Mouse (Mus musculus) forebrain, postnatal 0 days (tissue): ENCODE results near the gene Gtf2a2. TPM values are rescaled to one million over a fixed set of nuclear protein-coding genes. Genes with fewer than 3 reads are reported as not detected.

Experiments used
- ATAC-seq: fragments of 200-750 bp; cut with Nextera tagmentation; 2 replicates; pipeline ENCODE4 v1.8.0; 2017; ENCODE audit warnings: mild to moderate bottlenecking, moderate library complexity
- DNase-seq: peaks from one replicate; pipeline ENCODE4 v3.0.0-alpha.2; 2015
- H3K27ac ChIP-seq: fragments of 300-500 bp; sonication (generic); 2 replicates; pipeline ENCODE4 v1.5.1; 2014; ENCODE audit warnings: low read depth, mild to moderate bottlenecking, antibody characterized with exemption, low read length, moderate library complexity, mixed read lengths
- H3K27me3 ChIP-seq: fragments of 300-500 bp; sonication (generic); 2 replicates; pipeline ENCODE4 v1.6.1; 2014; ENCODE audit warnings: mild to moderate bottlenecking, low read length, mixed read lengths; ENCODE audit not compliant: insufficient read depth
- H3K36me3 ChIP-seq: fragments of 300-500 bp; sonication (generic); 2 replicates; pipeline ENCODE4 v1.6.1; 2014; ENCODE audit warnings: mild to moderate bottlenecking, moderate library complexity; ENCODE audit not compliant: insufficient read depth
- H3K4me1 ChIP-seq: fragments of 300-500 bp; sonication (generic); 2 replicates; pipeline ENCODE4 v1.6.1; 2014; ENCODE audit warnings: antibody characterized with exemption; ENCODE audit not compliant: insufficient read depth
- H3K4me2 ChIP-seq: fragments of 300-500 bp; sonication (generic); 2 replicates; pipeline ENCODE4 v1.6.1; 2014; ENCODE audit warnings: low read depth, mild to moderate bottlenecking, moderate library complexity
- H3K4me3 ChIP-seq: fragments of 300-500 bp; sonication (generic); 2 replicates; pipeline ENCODE4 v1.5.1; 2014; ENCODE audit warnings: low read depth, low read length, mixed read lengths
- H3K9ac ChIP-seq: fragments of 300-500 bp; sonication (generic); 2 replicates; pipeline ENCODE4 v1.6.1; 2014; ENCODE audit warnings: mild to moderate bottlenecking
- H3K9me3 ChIP-seq: fragments of 300-500 bp; sonication (generic); 2 replicates; pipeline ENCODE4 v1.6.1; 2016; ENCODE audit warnings: low read length
- CTCF ChIP-seq: sonication (generic); IDR thresholded peaks from 2 replicates; pipeline ENCODE4 v1.5.1; 2016; ENCODE audit warnings: antibody characterized with exemption, control low read depth, low read depth
- WGBS: fragments of 180-500 bp; shearing (Covaris S2); extraction: QIAGEN DNeasy Blood & Tissue Kit; methylation state at CpG from one replicate; pipeline ENCODE4 v1.1.7; 2014; 5-methylcytosine and 5-hydroxymethylcytosine counted together
- polyA plus RNA-seq: library from polyadenylated mRNA; unstranded; fragments of >200 nt; fragmentation: Nextera tagmentation; extraction: Ambion mirVana; gene quantifications from 2 replicates; pipeline ENCODE4 v1.2.1, GENCODE M21; 2015
- total RNA-seq: library from RNA; depleted of rRNA; stranded (reverse); fragments of >200 nt; gene quantifications from 2 replicates; pipeline ENCODE4 v1.2.3, GENCODE M21; 2014

Gene Gtf2a2
- total and polyA plus RNA-seq, 2 experiments from 2014 or later: 139 to 257 TPM

DNA sequence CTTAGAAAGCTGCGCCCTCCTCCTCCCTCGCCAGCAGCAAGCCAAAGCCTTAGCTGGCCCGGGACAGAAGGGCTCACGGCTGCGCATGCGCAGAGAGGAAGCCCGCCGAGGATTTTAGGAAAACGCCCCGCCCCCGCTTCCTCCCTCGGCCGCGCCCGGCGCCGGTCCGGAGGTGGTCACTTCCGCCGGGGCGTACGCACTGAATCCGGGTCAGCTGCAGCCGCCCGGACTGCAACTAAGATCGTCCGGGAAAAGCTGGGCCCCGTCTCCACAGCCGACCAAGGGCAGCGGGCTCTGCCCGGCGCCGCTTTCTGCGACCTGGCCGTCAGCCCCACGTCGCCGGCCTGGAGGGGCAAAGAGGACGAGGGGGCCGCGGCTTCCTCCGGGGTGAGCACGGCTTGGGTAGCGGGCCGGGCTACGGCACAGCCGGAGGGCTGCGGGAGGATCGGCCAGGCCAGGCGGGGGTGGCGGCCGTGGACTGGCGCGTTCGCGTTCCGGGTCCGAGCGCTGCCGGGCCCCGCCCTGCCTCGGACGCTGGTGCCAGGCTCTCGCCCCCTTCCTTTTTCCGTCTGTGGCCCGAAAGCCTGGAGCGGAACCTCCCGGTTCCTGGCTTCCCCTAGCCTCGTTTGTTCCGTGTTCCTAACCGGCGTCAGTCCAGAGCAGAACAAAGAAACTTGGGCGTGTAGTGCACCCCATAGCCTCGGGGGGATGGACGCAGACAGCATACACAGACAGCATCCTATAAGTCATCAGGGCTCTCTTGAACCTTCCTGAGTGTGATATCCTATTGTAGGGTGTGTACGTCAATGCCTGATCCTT is 22.8 kb upstream of the Gtf2a2 start, which contains the start of gene Bnip2:
Gene Bnip2, plus strand, starts transcription at position 164 of the 819 bp plus-strand sequence.
- peak within 1 kb of the TSS; percentile 98 for H3K9ac ChIP-seq
- no peaks in the 10 kb centered on the region for H3K27me3 ChIP-seq
- peak; percentile 87 for ATAC-seq
- H3K27ac ChIP-seq: peak within 1 kb of the TSS; percentile 90
- peak within 1 kb of the TSS; percentile 99 for H3K4me3 ChIP-seq
- peak within 1 kb of the TSS; percentile 65 for H3K4me2 ChIP-seq
- no peaks in the 10 kb centered on the region for H3K9me3 ChIP-seq
- WGBS: under 1% methylated on average over 74 of the region's 76 CpGs
- peaks cover 8% of the 10 kb centered on the region; the same call in 1 of the 2 replicates for H3K4me1 ChIP-seq
- DNase-seq: peak; percentile 94
- peaks cover 5% of the 10 kb centered on the region for H3K36me3 ChIP-seq
- peak; percentile 20 for TF ChIP-seq CTCF

DNA sequence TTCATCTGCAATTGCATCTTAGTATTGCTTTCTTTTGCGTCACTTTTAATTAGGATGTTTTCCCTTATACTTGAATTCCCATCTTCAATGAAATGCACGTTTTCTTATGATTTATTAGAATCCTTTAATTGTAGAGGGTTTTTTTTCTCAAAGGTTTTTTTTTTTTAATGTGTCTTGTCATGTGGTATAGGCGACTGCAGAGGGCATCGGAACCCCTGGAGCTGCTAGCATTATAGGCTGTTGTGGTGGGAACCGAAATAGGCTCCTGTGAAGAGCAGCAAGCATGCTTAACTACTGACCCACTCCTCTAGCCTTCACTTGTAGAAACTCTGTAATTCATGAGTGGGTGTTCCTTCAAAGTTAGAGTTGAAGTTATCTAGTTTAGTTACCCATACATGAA is 22.0 kb upstream of the Gtf2a2 start:
- no peak for ATAC-seq
- no peak for TF ChIP-seq CTCF
- H3K27ac ChIP-seq: no peak overlapping the region
- no peaks in the 10 kb centered on the region for H3K27me3 ChIP-seq
- H3K4me3 ChIP-seq: peak overlapping the region; percentile 99
- 10% methylated on average over 5 of the region's 5 CpGs for whole genome bisulfite sequencing
- peak; percentile 10 for DNase-seq
- peak overlapping the region; percentile 98 for H3K9ac ChIP-seq
- H3K36me3 ChIP-seq: peaks cover 12% of the 10 kb centered on the region
- peaks cover 8% of the 10 kb centered on the region; the same call in 1 of the 2 replicates for H3K4me1 ChIP-seq
- H3K9me3 ChIP-seq: no peaks in the 10 kb centered on the region
- H3K4me2 ChIP-seq: peak overlapping the region; percentile 65

DNA sequence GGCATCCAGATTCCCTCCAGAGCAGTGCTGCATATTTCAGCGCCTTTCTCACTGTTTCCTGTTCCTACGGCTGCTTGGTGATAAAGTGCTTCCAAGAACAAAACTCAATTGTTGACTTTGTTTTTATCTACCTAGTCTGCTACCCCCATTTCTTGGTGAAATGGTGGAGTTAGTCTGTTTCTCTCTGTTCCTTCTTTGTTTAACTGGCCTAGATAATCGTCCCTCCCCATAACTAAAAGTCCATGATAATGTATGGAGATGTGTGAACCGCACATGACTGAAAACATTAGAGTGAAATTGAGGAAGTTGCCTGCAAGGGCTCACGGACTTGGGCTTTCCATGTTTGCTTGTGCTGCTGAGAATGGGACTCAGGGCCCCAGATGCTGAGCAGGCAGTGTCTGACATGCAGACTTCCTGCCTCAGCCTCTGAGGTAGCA is 19.5 kb upstream of the Gtf2a2 start:
- TF ChIP-seq CTCF: no peak
- WGBS: 79% methylated on average over 5 of the region's 5 CpGs

DNA sequence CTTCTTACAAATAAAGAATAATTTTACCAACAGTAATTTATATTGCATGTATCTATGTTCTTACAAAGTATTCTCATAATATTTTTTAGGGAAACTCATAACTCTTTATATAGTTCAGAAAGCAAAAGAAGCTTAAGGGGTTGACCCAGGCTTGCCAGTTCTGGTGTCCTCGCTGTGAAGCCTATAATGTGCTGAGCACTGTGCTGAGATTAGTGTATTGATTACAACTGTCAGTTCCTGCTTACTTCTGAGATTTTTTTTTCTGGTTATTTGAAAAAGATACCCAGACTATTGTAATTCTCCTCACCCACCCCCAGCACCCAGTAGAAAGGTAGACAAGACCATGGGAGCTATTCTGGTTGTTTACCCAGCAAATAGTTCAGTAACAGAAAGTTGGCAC is 18.9 kb upstream of the Gtf2a2 start:
- peaks cover 8% of the 10 kb centered on the region; the same call in 1 of the 2 replicates for H3K4me1 ChIP-seq
- no peak for ATAC-seq
- WGBS: 88% methylated on average over 1 of the region's 1 CpGs

More for the DNA sequence above, 19.5 kb upstream of the Gtf2a2 start:
- H3K4me3 ChIP-seq: no peak overlapping the region
- peaks cover 8% of the 10 kb centered on the region; the same call in 1 of the 2 replicates for H3K4me1 ChIP-seq
- H3K36me3 ChIP-seq: peaks cover 27% of the 10 kb centered on the region
- no peak overlapping the region for H3K27ac ChIP-seq
- no peak for DNase-seq
- H3K4me2 ChIP-seq: no peak overlapping the region
- no peak for ATAC-seq
- no peaks in the 10 kb centered on the region for H3K9me3 ChIP-seq
- no peaks in the 10 kb centered on the region for H3K27me3 ChIP-seq
- no peak overlapping the region for H3K9ac ChIP-seq

DNA sequence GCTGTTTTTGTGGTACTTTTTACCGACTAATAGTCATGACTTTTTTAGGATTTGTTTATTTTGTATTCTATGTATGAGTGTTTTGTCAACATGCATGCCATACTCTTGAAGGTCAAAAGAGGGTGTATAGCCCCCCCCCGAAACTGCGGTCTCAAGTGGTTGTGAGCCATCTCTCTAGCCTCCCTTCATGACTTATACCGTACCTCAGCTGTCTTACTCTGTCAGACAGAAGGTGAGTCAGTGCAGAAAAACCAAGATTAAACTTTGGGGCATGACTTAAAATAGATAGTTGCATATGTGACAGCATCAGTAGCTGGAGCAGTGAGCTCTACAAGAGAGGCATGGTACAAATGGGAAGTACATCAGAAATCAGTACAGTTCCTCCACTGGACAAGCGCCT is 17.8 kb upstream of the Gtf2a2 start:
- no peak overlapping the region for H3K4me3 ChIP-seq
- H3K9ac ChIP-seq: no peak overlapping the region
- peaks cover 40% of the 10 kb centered on the region for H3K36me3 ChIP-seq
- DNase-seq (no peak), ATAC-seq (no peak)
- H3K27me3 ChIP-seq: no peaks in the 10 kb centered on the region
- H3K27ac ChIP-seq: no peak overlapping the region
- H3K9me3 ChIP-seq: no peaks in the 10 kb centered on the region
- no peak for TF ChIP-seq CTCF
- H3K4me1 ChIP-seq: peaks cover 8% of the 10 kb centered on the region; the same call in 1 of the 2 replicates
- 89% methylated on average over 5 of the region's 5 CpGs for WGBS
- H3K4me2 ChIP-seq: no peak overlapping the region

More for the DNA sequence above, 18.9 kb upstream of the Gtf2a2 start:
- H3K4me3 ChIP-seq: no peak overlapping the region
- H3K4me2 ChIP-seq: no peak overlapping the region
- no peak for TF ChIP-seq CTCF
- H3K9ac ChIP-seq: no peak overlapping the region
- H3K9me3 ChIP-seq: no peaks in the 10 kb centered on the region
- DNase-seq: no peak
- H3K36me3 ChIP-seq: peaks cover 30% of the 10 kb centered on the region
- no peak overlapping the region for H3K27ac ChIP-seq
- H3K27me3 ChIP-seq: no peaks in the 10 kb centered on the region

- Histone ChIP-seq H3K4me3 (no peak overlapping the region), H3K27ac (no peak overlapping the region), H3K4me1 (no peaks in the 10 kb centered on the region), H3K4me2 (no peak overlapping the region), H3K36me3 (peaks cover 70% of the 10 kb centered on the region), H3K9ac (no peak overlapping the region), H3K9me3 (no peaks in the 10 kb centered on the region), H3K27me3 (no peaks in the 10 kb centered on the region)
- peak; percentile 23; the same call in 1 of the 2 replicates for TF ChIP-seq CTCF
- no peak for DNase-seq
- ATAC-seq: no peak
- WGBS: 93% methylated on average over 1 of the region's 1 CpGs
These were observed 13.0 kb upstream of the Gtf2a2 start for GRCm38 (mm10) chr9:69999318-69999717.

DNA sequence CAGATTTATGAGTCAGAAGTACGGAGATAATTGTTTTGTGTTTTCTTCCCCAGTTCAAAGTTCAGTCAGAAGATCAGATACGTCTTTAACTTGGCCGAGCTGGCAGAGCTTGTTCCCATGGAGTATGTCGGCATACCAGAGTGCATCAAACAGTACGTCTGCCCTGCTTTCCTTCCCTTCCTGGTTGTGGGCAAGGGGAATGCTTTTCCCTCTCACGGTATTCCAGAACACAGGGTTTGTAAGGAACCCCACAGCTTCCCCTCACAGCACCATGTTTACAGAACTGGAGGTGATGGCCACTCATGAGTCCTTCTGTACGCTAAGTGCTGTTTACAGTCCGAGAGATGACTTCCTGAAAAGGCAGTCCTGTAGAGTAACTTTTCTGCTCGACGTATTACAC is 8.8 kb upstream of the Gtf2a2 start:
- WGBS: 93% methylated on average over 10 of the region's 10 CpGs
- TF ChIP-seq CTCF: no peak
- H3K9ac ChIP-seq: no peak overlapping the region
- H3K4me2 ChIP-seq: no peak overlapping the region
- no peak overlapping the region for H3K4me3 ChIP-seq
- ATAC-seq (no peak), DNase-seq (no peak)
- H3K27me3 ChIP-seq: no peaks in the 10 kb centered on the region
- no peaks in the 10 kb centered on the region for H3K4me1 ChIP-seq
- H3K36me3 ChIP-seq: peaks cover 62% of the 10 kb centered on the region
- no peaks in the 10 kb centered on the region for H3K9me3 ChIP-seq
- H3K27ac ChIP-seq: no peak overlapping the region
